ENCODE assay signal across 7 mouse cellular contexts in genomic region chr2:170206442-170206754, GRCm38 (mm10). TPM values are rescaled to one million over a fixed set of nuclear protein-coding genes. Genes with fewer than 3 reads are reported as not detected.
DNase-seq lines count a peak whose midpoint lies in the region; ATAC-seq and TF ChIP-seq lines count a peak whose summit lies in the region.

No protein-coding gene starts in this region.

- no peak for TF ChIP-seq POLR2A in kidney, adult 2 months (IDR thresholded peaks at IDR 0.05; ENCODE audit: low read depth, low read length)

- H3K4me2 ChIP-seq in neural tube, embryonic 11.5 days (ENCODE audit: low read depth) = peak overlapping the region; percentile 52
- 0 out of 2 replicates have a peak overlapping the region, but pooled peaks have one; percentile 23 for H3K4me2 ChIP-seq in stomach, embryonic 16.5 days (ENCODE audit: low read depth, low read length)

- H3K27ac ChIP-seq in neural tube, embryonic 11.5 days (ENCODE audit: low read depth, low read length) = no peak overlapping the region
- peak overlapping the region; percentile 73; the same call in 1 of the 2 replicates for H3K27ac ChIP-seq in embryonic facial prominence, embryonic 10.5 days (replicated peaks)
- no peak overlapping the region for H3K27ac ChIP-seq in stomach, embryonic 16.5 days (ENCODE audit: low read length)
- no peak overlapping the region for H3K27ac ChIP-seq in kidney, adult 2 months (ENCODE audit: insufficient read depth, low read depth, low read length)

- H3K27me3 ChIP-seq in neural tube, embryonic 11.5 days (ENCODE audit: control insufficient read depth, insufficient read depth, low read length) = no peaks in the 10 kb centered on the region
- 0 out of 2 replicates have a peak, but pooled peaks cover 5% of the 10 kb centered on the region for H3K27me3 ChIP-seq in embryonic facial prominence, embryonic 10.5 days (replicated peaks; ENCODE audit: low read depth, poor library complexity, severe bottlenecking)
- H3K27me3 ChIP-seq in stomach, embryonic 16.5 days (ENCODE audit: control insufficient read depth, insufficient read depth, low read length) = no peaks in the 10 kb centered on the region
- no peaks in the 10 kb centered on the region for H3K27me3 ChIP-seq in kidney, adult 2 months (replicated peaks; ENCODE audit: control insufficient read depth, insufficient read depth, low read length)

- ATAC-seq in neural tube, embryonic 11.5 days (ENCODE audit: insufficient read depth, low FRiP score, low TSS enrichment) = 0 out of 2 replicates have a peak, but pooled peaks have one; percentile 38
- no peak for ATAC-seq in stomach, embryonic 16.5 days (ENCODE audit: insufficient read depth, low FRiP score)

- 11% methylated on average over 6 of the region's 6 CpGs for WGBS in neural tube, embryonic 11.5 days
- WGBS in embryonic facial prominence, embryonic 10.5 days = 9% methylated on average over 6 of the region's 6 CpGs
- 8% methylated on average over 6 of the region's 6 CpGs for WGBS in stomach, embryonic 16.5 days
- 25% methylated on average over 6 of the region's 6 CpGs for WGBS in kidney, adult 2 months

- no peak overlapping the region for H3K4me3 ChIP-seq in neural tube, embryonic 11.5 days (ENCODE audit: low read depth, low read length)
- H3K4me3 ChIP-seq in embryonic facial prominence, embryonic 10.5 days = peak overlapping the region; percentile 52
- no peak overlapping the region for H3K4me3 ChIP-seq in stomach, embryonic 16.5 days (replicated peaks; ENCODE audit: low read length)
- H3K4me3 ChIP-seq in kidney, adult 2 months (ENCODE audit: insufficient read depth, low read depth, low read length) = no peak overlapping the region

- no peaks in the 10 kb centered on the region for H3K36me3 ChIP-seq in neural tube, embryonic 11.5 days (ENCODE audit: control insufficient read depth, insufficient read depth, low read length)
- H3K36me3 ChIP-seq in embryonic facial prominence, embryonic 10.5 days (replicated peaks) = no peaks in the 10 kb centered on the region
- H3K36me3 ChIP-seq in stomach, embryonic 16.5 days (ENCODE audit: control insufficient read depth, insufficient read depth, low read length) = no peaks in the 10 kb centered on the region
- H3K36me3 ChIP-seq in kidney, adult 2 months (ENCODE audit: control insufficient read depth, insufficient read depth, low read length) = no peaks in the 10 kb centered on the region

- peak; percentile 40 for DNase-seq in neural tube, embryonic 11.5 days (ENCODE audit: low spot score)
- DNase-seq in neural tube, embryonic 10.5 days (ENCODE audit: extremely low spot score, low spot score) = no peak
- DNase-seq in embryonic facial prominence, embryonic 10.5 days (ENCODE audit: low spot score) = peak; percentile 51
- DNase-seq in liver = peak; percentile 72
- no peak for DNase-seq in urinary bladder, postnatal 25 days (ENCODE audit: low spot score)
- no peak for DNase-seq in kidney, adult 2 months

- no peak overlapping the region; the same call in 1 of the 2 replicates for H3K9ac ChIP-seq in neural tube, embryonic 11.5 days (ENCODE audit: low read length)
- H3K9ac ChIP-seq in stomach, embryonic 16.5 days (ENCODE audit: low read length) = peak overlapping the region; percentile 44; the same call in 1 of the 2 replicates

- peaks cover 15% of the 10 kb centered on the region for H3K4me1 ChIP-seq in neural tube, embryonic 11.5 days (ENCODE audit: control insufficient read depth, insufficient read depth, low read length)
- H3K4me1 ChIP-seq in embryonic facial prominence, embryonic 10.5 days = peaks cover 42% of the 10 kb centered on the region
- H3K4me1 ChIP-seq in stomach, embryonic 16.5 days (ENCODE audit: control insufficient read depth, insufficient read depth, low read length) = peaks cover 11% of the 10 kb centered on the region
- peaks cover 12% of the 10 kb centered on the region; the same call in 1 of the 2 replicates for H3K4me1 ChIP-seq in kidney, adult 2 months (ENCODE audit: control insufficient read depth, insufficient read depth, low read length)

- no peak for TF ChIP-seq CTCF in kidney, adult 2 months (conservative IDR thresholded peaks at IDR 0.05; ENCODE audit: insufficient read depth, insufficient read length, low read depth, low read length)

- H3K9me3 ChIP-seq in neural tube, embryonic 11.5 days (ENCODE audit: control insufficient read depth, low read length) = no peaks in the 10 kb centered on the region
- H3K9me3 ChIP-seq in embryonic facial prominence, embryonic 10.5 days = no peaks in the 10 kb centered on the region
- no peaks in the 10 kb centered on the region for H3K9me3 ChIP-seq in stomach, embryonic 16.5 days (replicated peaks; ENCODE audit: control insufficient read depth, low read length)

RNA-seq across cellular contexts. Expression of gene Zfp217, which starts 58.5 kb away (rescaled TPM):
- 3.5 and 3.6 TPM in 2 replicates for polyA plus RNA-seq in neural tube, embryonic 11.5 days (2014; fragmentation: Nextera tagmentation; extraction: Ambion mirVana)
- 3.9 and 4.2 TPM in 2 replicates for polyA plus RNA-seq in embryonic facial prominence, embryonic 10.5 days (2016; fragmentation: Nextera tagmentation; extraction: Ambion mirVana)
- polyA plus RNA-seq in stomach, embryonic 16.5 days (2015; fragmentation: Nextera tagmentation; extraction: Ambion mirVana) = 3.0 and 3.2 TPM in 2 replicates
- polyA plus RNA-seq in kidney, adult 2 months (2012; rRNA removed) = 7.0 and 8.2 TPM in 2 replicates

Comparison
In these comparisons a context has a peak if more than half of its experiments do, and no peak if none do; other contexts are left out.
1. DNase-seq: peak in neural tube, embryonic 11.5 days (single experiment), embryonic facial prominence, embryonic 10.5 days (single experiment) and liver (single experiment); none in neural tube, embryonic 10.5 days (single experiment), urinary bladder, postnatal 25 days (single experiment) and kidney, adult 2 months (single experiment).